ENCODE assay signal across 18 mouse cellular contexts in genomic region chr6:54721252-54721635, GRCm38 (mm10).
"Had no signal": no experiment of that assay in that cellular context is flagged by ENCODE, and none has a peak within 500 bp of the region (broad histone marks: within the 10 kb centered on the region; RNA-seq: fewer than 3 reads in every experiment).

No protein-coding gene starts in this region.

- H3K27ac ChIP-seq: heart, adult 2 months; heart, embryonic 13.5 days; heart, embryonic 15.5 days; hindbrain, embryonic 13.5 days; left cerebral cortex, adult 2 months; limb, embryonic 10.5 days; limb, embryonic 12.5 days; liver, embryonic 13.5 days; liver, embryonic 15.5 days had no signal

- H3K4me2 ChIP-seq: heart, embryonic 11.5 days; heart, embryonic 13.5 days; heart, embryonic 15.5 days; hindbrain, embryonic 13.5 days; limb, embryonic 12.5 days; liver, embryonic 13.5 days; liver, embryonic 15.5 days had no signal

- H3K27me3 ChIP-seq: heart, embryonic 13.5 days; limb, embryonic 12.5 days; liver, embryonic 13.5 days; liver, embryonic 15.5 days had no signal

- DNase-seq: gastrocnemius, postnatal 14 days; gastrocnemius, postnatal 36 days; heart, postnatal 36 days; kidney, adult 11 months; kidney, postnatal 36 days; liver; liver, embryonic 13.5 days; liver, postnatal 0 days had no signal

- H3K9ac ChIP-seq: heart, embryonic 13.5 days; heart, embryonic 15.5 days; hindbrain, embryonic 13.5 days; limb, embryonic 12.5 days; liver, embryonic 13.5 days; liver, embryonic 15.5 days; liver, postnatal 0 days had no signal

- H3K4me3 ChIP-seq: heart, adult 2 months; heart, embryonic 13.5 days; heart, embryonic 15.5 days; hindbrain, embryonic 13.5 days; left cerebral cortex, adult 2 months; limb, embryonic 10.5 days; limb, embryonic 12.5 days; liver, embryonic 13.5 days; liver, embryonic 15.5 days had no signal

- H3K9me3 ChIP-seq: heart, embryonic 13.5 days; heart, embryonic 15.5 days; hindbrain, embryonic 13.5 days; limb, embryonic 10.5 days; limb, embryonic 12.5 days; liver, embryonic 13.5 days; liver, embryonic 15.5 days had no signal

- ATAC-seq: intestine, embryonic 16.5 days; liver, postnatal 0 days had no signal

- H3K36me3 ChIP-seq: heart, embryonic 13.5 days; heart, embryonic 15.5 days; hindbrain, embryonic 13.5 days; limb, embryonic 10.5 days; limb, embryonic 12.5 days; liver, embryonic 13.5 days; liver, embryonic 15.5 days had no signal
